Mouse (Mus musculus) MEL (cell line): ENCODE data around the gene Hnf1a. TPM values are rescaled to one million over a fixed set of nuclear protein-coding genes. Genes with fewer than 3 reads are reported as not detected.

Experiments
- DNase-seq: peaks from one replicate; pipeline ENCODE4 v3.0.0; 2011; ENCODE audit warnings: low read depth, low spot score
- H3K27ac ChIP-seq: 2 replicates; pipeline ENCODE4 v1.5.1; 2012; ENCODE audit warnings: low read depth, mild to moderate bottlenecking, control low read depth, low read length, moderate library complexity; ENCODE audit not compliant: control insufficient read depth
- H3K27me3 ChIP-seq, 2 experiments: fragments of 150-350 bp in 1 of 2; sonication (generic) in 1 of 2; 2 replicates each; pipeline ENCODE4 v1.6.1; 2012; ENCODE audit warnings: low read length in 2 of 2, mild to moderate bottlenecking in 2 of 2, improper control_type of control experiment in 1 of 2, moderate library complexity in 1 of 2; ENCODE audit not compliant: insufficient read depth in 2 of 2, control insufficient read depth in 1 of 2
- H3K36me3 ChIP-seq, 2 experiments: 2 replicates each; pipeline ENCODE4 v1.6.1; 2012 to 2014; ENCODE audit warnings: low read length in 2 of 2, improper control_type of control experiment in 1 of 2, inconsistent platforms in 1 of 2, mild to moderate bottlenecking in 1 of 2; ENCODE audit not compliant: insufficient read depth in 2 of 2, control insufficient read depth in 1 of 2
- H3K4me1 ChIP-seq, 2 experiments: fragments of 150-350 bp in 1 of 2; sonication (generic) in 1 of 2; 2 replicates each; pipeline ENCODE4 v1.6.1; 2012; ENCODE audit warnings: low read length in 2 of 2, improper control_type of control experiment in 1 of 2, mild to moderate bottlenecking in 1 of 2; ENCODE audit not compliant: insufficient read depth in 2 of 2, control insufficient read depth in 1 of 2
- H3K4me3 ChIP-seq, 2 experiments: fragments of 150-350 bp in 1 of 2; sonication (generic) in 1 of 2; 2 replicates each; pipeline ENCODE4 v1.5.1; 2012; ENCODE audit warnings: low read depth in 2 of 2, low read length in 2 of 2, mild to moderate bottlenecking in 2 of 2, moderate library complexity in 2 of 2, control low read depth in 1 of 2, improper control_type of control experiment in 1 of 2; ENCODE audit not compliant: control insufficient read depth in 1 of 2, insufficient read depth in 1 of 2
- H3K79me2 ChIP-seq: 2 replicates; pipeline ENCODE4 v1.6.1; 2012; ENCODE audit warnings: mild to moderate bottlenecking, low read length, moderate library complexity; ENCODE audit not compliant: control insufficient read depth, poor library complexity, insufficient read depth
- H3K9ac ChIP-seq: 2 replicates; pipeline ENCODE4 v1.6.1; 2012; ENCODE audit warnings: low read depth, mild to moderate bottlenecking, control low read depth, low read length, moderate library complexity; ENCODE audit not compliant: control insufficient read depth, poor library complexity, severe bottlenecking
- H3K9me3 ChIP-seq: fragments of 150-350 bp; sonication (generic); replicated peaks from 2 replicates; pipeline ENCODE4 v1.6.1; 2012; ENCODE audit warnings: mild to moderate bottlenecking, low read length, improper control_type of control experiment, moderate library complexity; ENCODE audit not compliant: insufficient read depth
- CTCF ChIP-seq, 3 experiments: IDR thresholded peaks in 2 of 3; conservative IDR thresholded peaks in 1 of 3; 2 replicates each; pipeline ENCODE4 v1.5.1; 2011 to 2012; ENCODE audit warnings: low read length in 3 of 3, low read depth in 2 of 3, mild to moderate bottlenecking in 2 of 3, improper control_type of control experiment in 1 of 3, inconsistent platforms in 1 of 3, mixed read lengths in 1 of 3, moderate library complexity in 1 of 3; ENCODE audit not compliant: control insufficient read depth in 1 of 3, insufficient read depth in 1 of 3, poor library complexity in 1 of 3, severe bottlenecking in 1 of 3
- ETS1 ChIP-seq: IDR thresholded peaks from 2 replicates; pipeline ENCODE4 v1.6.1; 2012; ENCODE audit warnings: low read depth, mild to moderate bottlenecking, inconsistent platforms, low read length, improper control_type of control experiment, moderate library complexity
- GABPA ChIP-seq: IDR thresholded peaks from 2 replicates; pipeline ENCODE4 v1.6.1; 2012; ENCODE audit warnings: low read depth, mild to moderate bottlenecking, inconsistent platforms, low read length, improper control_type of control experiment, moderate library complexity
- HCFC1 ChIP-seq: IDR thresholded peaks from 2 replicates; pipeline ENCODE4 v1.6.1; 2012; ENCODE audit warnings: low read depth, mild to moderate bottlenecking, inconsistent platforms, low read length, improper control_type of control experiment, moderate library complexity
- JUND ChIP-seq: IDR thresholded peaks from 2 replicates; pipeline ENCODE4 v1.6.1; 2011; ENCODE audit warnings: low read depth, mild to moderate bottlenecking, improper control_type of control experiment, low read length
- KAT2A ChIP-seq: conservative IDR thresholded peaks from 2 replicates; pipeline ENCODE4 v1.6.1; 2012; ENCODE audit warnings: low read depth, low read length, improper control_type of control experiment, inconsistent platforms
- MEF2A ChIP-seq: IDR thresholded peaks from 2 replicates; pipeline ENCODE4 v1.6.1; 2014; ENCODE audit warnings: low read depth, mild to moderate bottlenecking, inconsistent platforms, low read length, improper control_type of control experiment; ENCODE audit not compliant: poor library complexity, insufficient replicate concordance, severe bottlenecking; ENCODE audit errors: extremely low read depth
- NELFE ChIP-seq: IDR thresholded peaks from 2 replicates; pipeline ENCODE4 v1.6.1; 2011; ENCODE audit warnings: low read depth, low read length, improper control_type of control experiment
- POLR2A ChIP-seq, 2 experiments: IDR thresholded peaks; 2 replicates each; pipeline ENCODE4 v1.6.1; 2011 to 2012; ENCODE audit warnings: low read length in 2 of 2, mild to moderate bottlenecking in 2 of 2, control low read depth in 1 of 2, improper control_type of control experiment in 1 of 2, low read depth in 1 of 2, moderate library complexity in 1 of 2; ENCODE audit not compliant: control insufficient read depth in 1 of 2, insufficient read depth in 1 of 2, poor library complexity in 1 of 2
- POLR2AphosphoS2 ChIP-seq: IDR thresholded peaks from 2 replicates; pipeline ENCODE4 v1.6.1; 2011; ENCODE audit warnings: low read length, improper control_type of control experiment
- RAD21 ChIP-seq: IDR thresholded peaks from 2 replicates; pipeline ENCODE4 v1.6.1; 2011; ENCODE audit warnings: mild to moderate bottlenecking, low read depth, low read length, improper control_type of control experiment
- RCOR1 ChIP-seq: IDR thresholded peaks from 2 replicates; pipeline ENCODE4 v1.6.1; 2012; ENCODE audit warnings: low read depth, mild to moderate bottlenecking, inconsistent platforms, low read length, improper control_type of control experiment
- SMC3 ChIP-seq: IDR thresholded peaks from 2 replicates; pipeline ENCODE4 v1.6.1; 2011; ENCODE audit warnings: low read depth, low read length, improper control_type of control experiment
- TAL1 ChIP-seq: IDR thresholded peaks from 2 replicates; pipeline ENCODE4 v1.6.1; 2012; ENCODE audit warnings: mild to moderate bottlenecking, inconsistent platforms, low read length, moderate library complexity, mixed read lengths
- TCF12 ChIP-seq: IDR thresholded peaks from 2 replicates; pipeline ENCODE4 v1.6.1; 2014; ENCODE audit warnings: low read depth, mild to moderate bottlenecking, inconsistent platforms, low read length, improper control_type of control experiment, moderate library complexity
- USF1 ChIP-seq: IDR thresholded peaks from 2 replicates; pipeline ENCODE4 v1.6.1; 2014; ENCODE audit warnings: low read depth, mild to moderate bottlenecking, inconsistent platforms, low read length, improper control_type of control experiment, moderate library complexity
- ZC3H11A ChIP-seq: IDR thresholded peaks from 2 replicates; pipeline ENCODE4 v1.6.1; 2012; ENCODE audit warnings: low read depth, mild to moderate bottlenecking, inconsistent platforms, low read length, improper control_type of control experiment
- ZKSCAN1 ChIP-seq: IDR thresholded peaks from 2 replicates; pipeline ENCODE4 v1.6.1; 2012; ENCODE audit warnings: low read depth, mild to moderate bottlenecking, inconsistent platforms, low read length, improper control_type of control experiment, moderate library complexity
- ZMIZ1 ChIP-seq: IDR thresholded peaks from 2 replicates; pipeline ENCODE4 v1.6.1; 2012; ENCODE audit warnings: low read depth, mild to moderate bottlenecking, inconsistent platforms, low read length, improper control_type of control experiment, moderate library complexity
- polyA plus RNA-seq, 2 experiments: library from polyadenylated mRNA; stranded (reverse) in 1 of 2; unstranded in 1 of 2; fragments of >175 nt in 1 of 2; fragments of >200 nt in 1 of 2; gene quantifications; 2 replicates each; pipeline versions ENCODE4 v1.2.1 to v1.2.4; 2012; ENCODE audit warnings: low replicate concordance in 2 of 2, low read depth in 1 of 2; ENCODE audit not compliant: insufficient read length in 2 of 2, insufficient read depth in 1 of 2, missing spikeins in 1 of 2
- total RNA-seq: library from RNA; depleted of rRNA; stranded (reverse); fragments of 300-350 nt; gene quantifications from 2 replicates; pipeline ENCODE4 v1.2.3, GENCODE M21; 2012

The Hnf1a gene
- total and polyA plus RNA-seq, 3 experiments, result 0.08 to 0.28 TPM; not detected in 1

DNA sequence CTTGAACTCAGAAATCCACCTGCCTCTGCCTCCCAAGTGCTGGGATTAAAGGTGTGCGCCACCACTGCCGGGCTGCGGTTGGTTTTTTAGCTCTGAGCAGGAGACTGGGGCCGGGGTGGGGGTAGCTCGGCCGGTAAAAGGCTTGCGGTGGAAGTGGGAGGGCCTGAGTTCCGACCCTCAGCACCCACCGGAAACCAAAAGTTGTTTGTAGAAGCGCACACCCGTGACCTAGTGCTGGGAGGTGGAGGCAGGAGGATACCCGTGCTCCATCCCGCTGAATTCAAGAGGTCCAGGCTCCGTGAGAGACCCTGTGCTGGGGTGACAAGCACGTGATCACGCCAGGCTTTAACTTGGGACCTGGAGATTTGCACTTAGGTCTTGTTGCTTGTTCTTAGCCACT lies 25.6 kb upstream of the Hnf1a start:
- Histone ChIP-seq H3K36me3 (no peaks in the 10 kb centered on the region), H3K4me3 (no peak overlapping the region), H3K27me3 (peaks cover 5 to 7% of the 10 kb centered on the region in 2 experiments; a peak in 3 of 4 replicates), H3K9ac (no peak overlapping the region), H3K4me1 (no peaks in the 10 kb centered on the region; a peak in 1 of 4 replicates), H3K27ac (no peak overlapping the region), H3K9me3 (no peaks in the 10 kb centered on the region), H3K79me2 (no peaks in the 10 kb centered on the region)
- DNase-seq, result no peak
- TF ChIP-seq SMC3 (no peak), RAD21 (no peak)

GRCm38 (mm10) chr5:114985074-114985473 lies 14.2 kb upstream of the Hnf1a start:
- Histone ChIP-seq H3K36me3 (peaks cover 0 to 2% of the 10 kb centered on the region in 2 experiments; a peak in 1 of 4 replicates), H3K79me2 (no peaks in the 10 kb centered on the region), H3K9ac (no peak overlapping the region), H3K27me3 (no peaks in the 10 kb centered on the region)
- DNase-seq, result no peak
- TF ChIP-seq CTCF (IDR thresholded peaks at IDR 0.05 in 2 of 3, conservative IDR thresholded peaks at IDR 0.05 in 1 of 3; ENCODE audit: control insufficient read depth in 1 of 3, insufficient read depth in 1 of 3, low read depth in 2 of 3, low read length in 3 of 3, poor library complexity in 1 of 3, severe bottlenecking in 1 of 3), result no peak
- TF ChIP-seq ZMIZ1, result no peak
- TF ChIP-seq TCF12, result no peak
- TF ChIP-seq NELFE, result no peak
- TF ChIP-seq ZC3H11A, result no peak
- TF ChIP-seq POLR2A (IDR thresholded peaks at IDR 0.05; ENCODE audit: control insufficient read depth in 1 of 2, insufficient read depth in 1 of 2, low read depth in 1 of 2, low read length in 2 of 2, poor library complexity in 1 of 2), result no peak
- TF ChIP-seq MEF2A, result no peak
- TF ChIP-seq GABPA, result no peak
- no peak for TF ChIP-seq HCFC1
- TF ChIP-seq KAT2A, result no peak
- TF ChIP-seq ZKSCAN1, result no peak
- TF ChIP-seq POLR2AphosphoS2, result no peak
- TF ChIP-seq USF1, result no peak
- TF ChIP-seq TAL1, result no peak
- TF ChIP-seq, all 39 proteins: peak for 0
- Histone ChIP-seq H3K27ac (no peak overlapping the region), H3K4me3 (no peak overlapping the region), H3K4me1 (peaks cover 0 to 3% of the 10 kb centered on the region in 2 experiments; a peak in 2 of 4 replicates), H3K9me3 (no peaks in the 10 kb centered on the region)

DNA sequence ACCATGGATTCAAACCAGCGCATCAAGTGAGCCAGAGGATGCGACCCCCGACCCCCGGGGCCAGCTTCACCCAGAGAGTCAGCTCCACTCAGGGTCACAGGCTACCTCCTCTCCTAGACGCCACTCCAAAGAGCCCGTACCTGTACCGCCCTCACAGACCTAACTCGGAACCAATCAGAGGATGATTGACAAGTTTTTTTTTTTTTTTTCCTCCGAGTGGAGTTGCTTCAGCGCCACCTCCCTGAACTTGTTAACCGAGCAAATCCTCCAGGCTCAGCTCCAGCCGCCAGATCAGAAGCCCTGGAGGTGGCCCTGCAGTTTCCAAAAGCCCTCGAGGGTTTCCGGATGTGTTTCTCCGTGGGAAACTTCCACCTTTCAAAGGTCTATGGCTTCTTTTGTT lies 11.1 kb upstream of the Hnf1a start:
- TF ChIP-seq ZC3H11A (no peak), ETS1 (no peak), RCOR1 (no peak), JUND (no peak)
- Histone ChIP-seq H3K27ac (no peak overlapping the region), H3K9ac (no peak overlapping the region), H3K4me3 (no peak overlapping the region), H3K27me3 (no peaks in the 10 kb centered on the region), H3K9me3 (no peaks in the 10 kb centered on the region), H3K36me3 (peaks cover 0 to 6% of the 10 kb centered on the region in 2 experiments; a peak in 2 of 4 replicates), H3K79me2 (no peaks in the 10 kb centered on the region; the same call in 1 of the 2 replicates), H3K4me1 (peaks cover 0 to 6% of the 10 kb centered on the region in 2 experiments; a peak in 2 of 4 replicates)
- DNase-seq, result no peak
